Mouse (Mus musculus) thymus, postnatal 25 days (tissue): ENCODE measurements around the gene Tpk1.

Experiments used
- DNase-seq: peaks from one replicate; pipeline ENCODE4 v3.0.0; 2022

The Tpk1 gene

GRCm38 (mm10) chr6:43342386-43342785, 323.7 kb downstream of the Tpk1 start:
- DNase-seq: no peak

GRCm38 (mm10) chr6:43338804-43339203, 327.3 kb downstream of the Tpk1 start:
- no peak for DNase-seq

- DNase-seq: no peak
Measured at GRCm38 (mm10) chr6:43337491-43337961, 328.6 kb downstream of the Tpk1 start.

GRCm38 (mm10) chr6:43335619-43336234, 330.4 kb downstream of the Tpk1 start:
- DNase-seq: no peak

- DNase-seq: no peak
Measured at GRCm38 (mm10) chr6:43333479-43333878, 332.6 kb downstream of the Tpk1 start.

- DNase-seq: no peak
Measured at GRCm38 (mm10) chr6:43312961-43313656, 353.0 kb downstream of the Tpk1 start.

- DNase-seq: no peak
Measured at GRCm38 (mm10) chr6:43312546-43312945, 353.5 kb downstream of the Tpk1 start.

GRCm38 (mm10) chr6:43310071-43310470, 356.0 kb downstream of the Tpk1 start:
- no peak for DNase-seq

- DNase-seq: no peak
Measured at GRCm38 (mm10) chr6:43309454-43309853, 356.6 kb downstream of the Tpk1 start, which contains the start of gene Nobox. Gene Nobox, minus strand, starts transcription at chr6:43309554.

GRCm38 (mm10) chr6:43297508-43297850, 368.6 kb downstream of the Tpk1 start:
- DNase-seq: no peak

GRCm38 (mm10) chr6:43296798-43297507, 369.1 kb downstream of the Tpk1 start:
- DNase-seq: no peak

GRCm38 (mm10) chr6:43295908-43296307, 370.2 kb downstream of the Tpk1 start:
- no peak for DNase-seq
